Mouse (Mus musculus): Measurements from ENCODE around the gene Spaca4. TPM values are rescaled to one million over a fixed set of nuclear protein-coding genes. Genes with fewer than 3 reads are reported as not detected.

Spaca4 gene
- total RNA-seq, 2 experiments from 2014 or later = not detected

DNA sequence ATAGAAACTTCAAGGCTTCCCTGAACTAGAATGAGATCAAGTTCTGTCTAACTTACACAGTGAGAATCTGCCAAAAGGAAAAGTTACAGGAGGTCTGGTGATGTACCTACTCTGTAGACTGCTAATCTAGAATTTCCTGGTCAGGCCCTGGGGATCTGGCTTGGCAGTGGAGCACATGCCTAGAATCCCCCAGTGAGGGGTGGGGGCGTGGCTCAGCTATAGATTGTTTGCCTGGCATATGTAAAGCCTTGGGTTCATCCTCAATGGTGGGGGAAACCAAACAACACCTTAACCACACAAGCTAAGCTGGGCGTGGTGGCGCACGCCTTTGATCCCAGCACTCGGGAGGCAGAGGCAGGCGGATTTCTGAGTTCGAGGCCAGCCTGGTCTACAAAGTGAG is 27.7 kb downstream of the Spaca4 start:
- DNase-seq = no peak

DNA sequence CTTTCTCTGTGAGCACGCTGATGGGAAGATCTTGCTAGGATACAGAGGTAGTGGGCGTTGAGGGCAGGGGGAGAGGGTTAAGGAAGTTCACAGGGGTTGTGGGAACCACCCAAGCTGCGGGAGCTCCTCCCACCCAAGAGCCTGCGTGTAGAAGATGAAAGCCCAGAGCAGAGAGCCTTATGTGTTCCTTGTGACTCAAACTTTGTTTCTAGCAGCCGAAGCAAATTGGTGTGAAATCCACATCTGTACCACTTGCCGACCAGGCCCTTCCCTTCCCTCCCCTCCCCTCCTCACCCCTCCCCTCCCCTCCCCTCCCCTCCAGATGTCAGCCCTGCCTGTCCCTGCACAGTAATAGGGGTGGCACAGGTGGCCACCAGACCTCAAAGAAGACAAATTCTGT is 30.5 kb downstream of the Spaca4 start:
- no peak for DNase-seq

DNA sequence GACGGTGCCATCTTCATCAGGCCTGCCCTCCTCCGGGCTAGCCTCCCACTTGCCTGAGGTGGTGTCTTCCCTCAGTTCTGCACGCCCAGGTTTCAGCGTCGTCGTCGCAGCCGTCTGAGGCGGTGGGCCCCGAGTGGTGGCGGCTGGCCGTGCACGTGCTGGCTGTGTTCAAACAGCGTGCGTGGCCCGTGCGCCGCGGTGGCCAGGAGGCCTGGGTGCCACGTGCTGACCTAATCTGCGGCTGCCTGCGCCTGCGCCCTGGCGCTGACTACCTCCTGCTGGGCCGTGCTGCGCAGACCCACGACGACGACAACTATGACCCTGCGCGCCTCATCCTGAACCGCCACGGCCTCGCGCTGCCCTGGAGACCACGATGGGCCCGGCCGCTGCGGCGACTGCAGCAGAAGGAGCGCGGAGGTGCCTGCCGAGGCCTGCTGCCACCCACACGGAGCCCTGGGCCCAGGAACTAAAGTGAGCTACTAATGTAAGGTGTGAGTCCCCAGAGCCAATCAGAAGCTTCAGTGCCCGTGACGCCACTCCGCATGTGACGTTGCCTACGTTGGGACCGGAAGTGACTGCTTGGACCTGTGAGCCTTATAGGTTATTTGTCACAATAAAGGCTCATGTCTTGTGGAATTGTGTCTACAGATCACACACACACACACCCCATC is 31.6 kb downstream of the Spaca4 start, which contains the start of gene Sec1:
TSS of gene Sec1 (minus strand) at position 482 of the 671 bp plus-strand sequence.
- DNase-seq = no peak

DNA sequence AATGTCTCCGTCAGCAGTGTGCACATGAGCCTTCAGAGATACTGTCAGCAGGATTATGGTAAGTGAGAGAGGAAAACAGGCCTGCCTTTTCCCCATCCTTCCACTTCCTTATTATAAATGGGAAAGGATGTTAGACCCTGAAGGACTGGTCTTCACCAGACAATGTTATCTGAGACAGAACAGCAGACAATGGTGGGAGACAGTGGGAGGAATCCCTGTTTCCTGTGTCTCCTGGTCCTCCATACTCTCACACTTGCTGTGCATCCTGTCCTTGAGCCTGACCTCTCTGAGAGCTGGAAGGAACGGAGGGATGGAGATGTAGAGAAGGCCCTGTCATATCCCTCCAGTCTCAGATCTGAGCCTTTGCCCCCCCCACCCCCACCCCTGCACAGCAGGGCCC is 33.2 kb downstream of the Spaca4 start:
- no peak for DNase-seq

DNA sequence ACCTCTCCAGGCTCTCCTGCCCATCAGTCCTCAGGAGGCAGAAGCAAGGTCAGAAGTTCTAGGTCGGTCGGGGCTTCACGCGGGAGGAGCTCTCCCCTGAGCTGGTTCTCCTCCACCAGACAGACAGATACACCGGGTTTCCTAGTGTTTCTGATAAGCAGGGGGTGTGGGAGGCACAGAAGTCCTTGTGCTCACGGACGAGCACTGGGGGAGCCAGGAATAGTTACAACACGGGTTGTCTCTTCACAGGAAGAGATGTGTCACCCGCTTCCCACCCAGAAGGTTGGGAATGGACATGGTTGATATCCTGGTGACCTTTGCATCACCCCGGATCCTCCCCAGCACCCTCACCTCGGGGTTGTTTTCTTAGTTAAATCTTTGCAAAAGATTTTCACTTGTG is 35.8 kb downstream of the Spaca4 start:
- peak; percentile 15 for DNase-seq

DNA sequence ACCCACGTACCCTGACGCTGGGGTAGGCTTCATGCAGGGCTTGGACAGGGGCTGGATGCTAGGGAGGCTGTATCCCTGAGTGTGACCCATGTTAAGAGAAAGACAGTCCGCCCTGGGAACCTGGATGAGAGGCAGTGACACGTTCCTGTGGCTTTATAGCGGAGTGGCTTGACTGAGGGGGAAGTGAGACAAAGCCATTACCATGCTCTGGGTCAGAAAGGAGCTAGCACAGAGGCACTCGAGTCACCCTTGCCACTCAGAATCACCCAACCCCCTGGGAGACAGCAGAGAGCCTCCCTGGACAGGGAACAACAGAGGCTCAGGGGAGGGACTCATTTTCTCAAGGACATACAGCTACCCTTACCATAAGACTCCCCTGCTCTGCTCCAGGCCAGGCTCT is 36.5 kb downstream of the Spaca4 start:
- no peak for DNase-seq

DNA sequence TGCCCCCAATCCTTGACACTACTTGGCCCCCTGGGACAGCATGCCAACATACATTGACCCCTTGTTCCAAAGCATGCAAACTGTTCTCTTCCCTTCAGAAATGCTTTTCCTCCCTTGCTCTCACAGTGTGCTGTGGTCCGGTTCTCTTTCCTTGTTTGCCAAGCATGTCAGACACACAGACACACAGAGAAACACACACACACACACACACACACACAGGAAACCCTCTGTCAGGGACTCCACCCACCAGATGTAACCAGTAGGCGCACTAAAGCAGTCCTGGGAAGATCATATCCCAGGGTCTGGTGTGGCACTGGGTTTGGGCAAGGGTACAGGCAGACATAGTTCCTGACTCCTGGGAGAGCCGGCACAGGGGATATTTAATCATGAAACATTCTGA is 38.8 kb downstream of the Spaca4 start:
- DNase-seq = peak; percentile 4

DNA sequence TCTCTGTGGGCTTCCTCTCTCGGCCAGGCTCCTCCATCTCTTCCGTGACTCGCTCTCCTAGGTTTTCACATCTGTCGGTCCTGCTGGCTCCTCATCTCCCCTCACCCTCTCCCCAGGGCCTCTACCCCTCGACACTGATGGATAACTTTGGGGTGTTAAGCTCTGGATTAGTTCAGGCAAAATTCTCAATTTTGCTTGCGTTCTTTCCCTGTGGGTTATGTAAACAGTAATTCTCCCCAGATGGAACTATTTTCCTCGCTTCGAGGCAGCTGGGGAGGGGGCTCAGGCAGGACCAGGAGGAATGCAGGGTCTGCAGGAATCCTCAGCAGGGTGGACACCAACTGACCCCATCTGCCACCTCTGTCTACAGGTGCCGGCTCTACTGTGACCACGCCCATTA is 39.8 kb downstream of the Spaca4 start:
- no peak for DNase-seq

DNA sequence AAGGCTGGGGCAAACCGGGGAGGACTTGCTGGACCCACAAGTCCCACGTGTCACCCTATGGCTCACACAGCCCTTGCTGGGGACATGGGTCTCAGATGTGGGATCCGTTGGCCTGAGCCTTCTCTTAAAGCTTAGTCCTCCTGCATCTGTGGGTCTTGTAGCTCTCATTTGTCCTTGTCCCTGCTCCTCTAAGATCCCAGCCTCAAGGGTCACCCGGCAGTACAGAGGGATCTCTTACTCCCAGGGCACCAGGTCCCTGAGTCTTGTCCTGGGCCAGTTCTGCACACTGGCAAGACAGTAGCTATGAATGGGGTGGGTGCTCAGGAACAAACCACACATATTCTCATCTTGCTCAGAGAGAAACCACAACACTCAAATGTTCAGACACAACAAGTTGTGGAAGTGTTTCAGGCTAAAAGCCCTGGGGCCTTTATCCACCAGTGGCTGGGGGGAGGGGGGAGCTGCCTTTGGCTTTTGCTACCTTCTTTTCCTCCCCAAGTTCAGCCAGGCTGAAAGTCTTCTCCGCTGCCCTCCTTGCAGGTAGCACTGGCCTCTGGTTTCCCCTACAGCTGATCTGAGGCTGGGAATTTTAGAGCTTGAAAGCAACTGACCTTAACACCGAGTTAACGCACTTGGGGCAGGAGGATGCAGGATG is 42.1 kb downstream of the Spaca4 start, which contains the start of gene Ntn5:
TSS of gene Ntn5 (plus strand) at position 627 of the 655 bp plus-strand sequence.
- no peak for DNase-seq

DNA sequence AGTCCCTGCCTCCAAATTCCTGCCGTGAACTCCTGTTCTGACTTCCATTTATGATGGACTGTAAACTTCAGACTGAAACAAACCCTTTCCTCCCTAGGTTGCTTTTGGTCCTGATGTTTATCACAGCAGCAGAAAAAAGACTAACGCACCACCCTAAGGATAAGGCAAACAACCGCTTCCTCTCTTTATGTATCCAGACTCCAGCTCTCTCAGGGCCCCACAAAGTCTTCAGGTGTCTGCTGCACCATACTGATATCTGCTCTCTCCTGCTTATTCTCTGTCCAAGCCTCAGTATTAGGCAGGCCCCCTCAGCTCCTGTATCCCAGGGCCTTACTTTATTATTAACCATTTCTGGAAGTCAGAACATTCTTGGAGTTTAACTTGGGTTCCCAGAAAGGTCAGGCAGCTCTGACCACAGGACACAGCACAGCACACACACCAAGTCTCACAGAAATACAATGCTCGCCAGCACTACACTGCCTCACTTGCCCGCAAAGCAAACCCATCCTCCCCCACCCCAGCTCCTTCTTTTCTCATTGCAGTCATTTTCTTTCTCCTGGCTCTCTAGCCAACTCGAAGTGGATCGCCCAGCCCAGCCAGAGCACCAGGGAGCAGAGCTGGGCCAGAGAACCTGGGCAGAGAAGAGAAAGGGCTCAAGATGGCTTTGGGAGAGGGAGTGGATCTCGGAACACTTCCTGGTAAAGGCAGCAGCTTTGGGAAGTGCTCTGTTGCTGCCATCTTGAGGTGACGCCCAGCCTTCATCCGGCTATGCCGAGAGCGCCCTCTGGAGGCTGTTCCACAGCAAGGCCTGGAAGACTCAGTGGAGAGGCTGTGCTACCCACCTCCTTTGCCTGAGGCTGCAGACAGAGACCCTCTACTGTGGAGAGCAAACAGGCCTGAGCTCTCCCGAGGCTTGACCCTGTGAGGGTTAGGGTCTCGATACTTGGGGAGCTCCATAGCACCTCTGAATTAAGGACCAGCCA is 43.2 kb downstream of the Spaca4 start:
- peak; percentile 92 for DNase-seq

DNA sequence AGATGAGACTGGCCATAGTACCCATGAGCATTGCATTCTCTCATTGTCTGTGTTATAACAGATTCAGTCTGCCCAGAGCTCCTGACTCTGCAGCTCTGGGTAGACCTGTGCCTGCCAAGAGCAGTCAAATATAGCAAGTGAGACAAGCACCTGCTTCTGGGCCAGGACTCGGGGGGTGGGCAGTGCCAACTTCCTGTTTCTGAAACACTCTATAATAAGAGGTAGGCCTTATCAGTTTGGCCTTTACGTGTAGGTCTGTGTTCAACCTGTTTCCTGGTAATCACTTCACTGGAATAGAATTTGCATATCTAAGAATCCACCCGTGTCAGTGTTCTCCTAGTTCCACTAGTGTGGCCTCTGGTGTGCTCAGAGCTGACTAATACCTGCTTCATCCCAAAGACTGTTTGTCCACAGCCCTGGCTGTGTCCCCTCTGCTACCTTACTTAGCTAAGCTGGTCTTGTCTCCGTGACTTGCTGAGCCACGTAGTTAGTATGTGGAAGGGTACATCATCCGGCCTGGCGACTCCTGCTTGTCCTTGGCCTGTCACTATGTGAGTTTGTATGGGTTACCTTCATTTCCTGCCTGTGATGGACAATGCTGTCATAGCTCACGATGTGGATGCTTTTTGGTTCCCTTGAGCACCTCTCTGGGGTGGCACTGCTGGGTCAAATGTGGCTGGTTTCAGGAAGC is 44.4 kb downstream of the Spaca4 start:
- DNase-seq = no peak

DNA sequence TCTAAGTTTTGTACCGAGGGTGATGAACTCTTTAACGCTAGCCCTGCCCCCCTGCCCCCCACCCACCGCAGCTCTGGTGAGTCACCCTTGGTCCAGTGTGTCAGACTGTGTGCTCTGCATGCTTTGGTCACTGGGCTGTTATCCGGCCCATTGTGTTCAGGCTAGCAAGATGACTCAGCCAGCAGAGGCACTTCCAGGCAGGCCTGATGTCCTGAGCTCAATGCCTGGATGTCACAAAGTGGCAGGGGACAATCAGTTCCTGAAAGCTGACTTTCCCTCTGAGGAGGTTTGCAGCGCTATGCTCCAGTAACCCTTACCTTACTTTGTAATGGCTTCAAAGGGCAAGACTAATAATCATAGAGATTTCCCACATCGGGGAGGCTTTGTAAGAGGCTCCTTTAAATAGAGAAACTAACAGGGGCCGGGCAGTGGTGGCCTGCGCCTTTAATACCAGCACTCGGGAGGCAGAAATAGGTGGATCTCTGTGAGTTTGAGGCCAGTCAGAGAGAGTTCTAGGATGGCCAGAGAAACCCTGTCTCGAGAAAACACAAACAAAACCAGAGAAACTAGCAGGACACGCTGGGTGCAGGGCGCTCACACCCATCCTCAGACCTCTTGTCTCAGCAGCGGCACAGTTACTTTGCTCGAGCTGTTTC is 45.5 kb downstream of the Spaca4 start:
- peak; percentile 66 for DNase-seq

DNA sequence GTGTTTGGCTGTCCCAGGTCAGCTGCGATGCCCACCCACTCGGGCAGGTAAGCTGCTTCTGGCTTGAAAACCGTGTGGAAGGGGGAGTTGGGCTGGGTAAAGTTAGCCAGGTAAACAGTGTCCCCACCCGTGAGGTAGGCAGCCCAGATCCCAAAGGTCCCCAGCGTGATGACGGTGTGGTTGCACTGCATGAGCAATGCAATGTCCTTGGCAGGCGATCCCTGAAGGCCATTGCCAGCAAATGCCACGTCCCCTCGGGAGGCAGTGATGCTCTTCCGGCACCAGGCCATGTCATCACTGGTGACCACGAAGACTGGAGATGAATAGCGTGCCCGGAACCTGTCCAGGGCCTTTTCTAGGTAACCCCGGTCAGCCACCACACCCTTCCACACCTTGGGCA is 47.1 kb downstream of the Spaca4 start:
- peak; percentile 59 for DNase-seq

DNA sequence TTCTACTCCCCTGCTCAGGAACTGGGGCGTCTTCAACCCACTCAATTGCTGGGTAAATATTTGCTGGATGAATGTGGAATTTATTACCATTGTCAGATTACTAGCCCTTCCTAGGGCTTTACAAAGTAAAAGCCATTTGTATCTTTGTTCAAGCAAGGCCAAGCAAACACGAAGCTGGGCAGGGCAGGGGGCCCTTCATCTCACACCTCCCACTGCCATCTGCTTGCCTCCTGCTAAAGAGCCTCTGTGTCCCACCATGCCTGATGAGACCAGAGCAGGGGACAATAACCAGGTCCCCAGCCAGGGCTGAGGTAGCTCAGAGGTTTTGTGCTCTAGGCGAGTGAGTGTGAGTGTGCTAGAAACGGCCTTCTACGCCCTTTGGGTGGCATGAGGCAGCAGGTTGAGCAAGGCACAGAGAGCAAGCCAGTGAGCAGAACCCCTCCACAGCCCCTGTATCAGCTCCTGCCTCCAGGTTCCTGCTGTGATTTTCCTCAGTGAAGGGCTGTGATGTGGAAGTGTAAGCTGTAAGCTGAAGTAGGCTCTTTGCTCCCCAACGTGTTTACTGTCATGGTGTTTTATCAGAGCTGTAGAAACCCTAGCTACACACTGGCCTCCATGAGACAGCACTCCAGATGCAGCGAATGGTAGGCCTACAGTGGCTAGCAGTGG is 47.9 kb downstream of the Spaca4 start:
- DNase-seq = no peak

Other genes with a start within 250 kb of the Spaca4 start
- gene Tulp2, start 243.9 kb downstream of the Spaca4 start, total RNA-seq (2021) = under 1 TPM; 0.64 to 0.69 TPM
- 10 to 100 TPM; 26.0 to 27.9 TPM for gene Gm45808, start 239.0 kb downstream of the Spaca4 start, total RNA-seq (2021)
- 10 to 100 TPM; 42.4 to 47.3 TPM for gene Dhdh, start 237.0 kb downstream of the Spaca4 start, total RNA-seq (2021)
- gene Nucb1, start 215.4 kb downstream of the Spaca4 start, total RNA-seq (2021) = 100 to 1,000 TPM; 175 to 201 TPM
- 10 to 100 TPM; 28.0 to 48.2 TPM for gene Ppp1r15a, start 199.5 kb downstream of the Spaca4 start, total RNA-seq (2021)
- 1 to 10 TPM; 5.4 to 9.2 TPM for gene Plekha4, start 199.5 kb downstream of the Spaca4 start, total RNA-seq (2021)
- 1 to 10 TPM in 1 of 2 experiments, under 1 TPM in 1; 0.93 to 1.4 TPM for gene Hsd17b14, start 170.9 kb downstream of the Spaca4 start, total RNA-seq (2021)
- 100 to 1,000 TPM; 114 to 118 TPM for gene Bcat2, start 155.7 kb downstream of the Spaca4 start, total RNA-seq (2021)
- gene Fgf21, start 110.3 kb downstream of the Spaca4 start, total RNA-seq (2021) = 10 to 100 TPM in 1 of 2 experiments, 1 to 10 TPM in 1; 1.3 to 21.9 TPM
- gene Fut1, start 108.5 kb downstream of the Spaca4 start, total RNA-seq (2021) = under 1 TPM in 1 of 2 experiments, not detected in 1; 0.21 TPM
- under 1 TPM; 0.39 to 0.73 TPM for gene Izumo1, start 104.0 kb downstream of the Spaca4 start, total RNA-seq (2021)
- 10 to 100 TPM; 35.6 to 37.9 TPM for gene Rasip1, start 98.3 kb downstream of the Spaca4 start, total RNA-seq (2021)
- gene Mamstr, start 85.8 kb downstream of the Spaca4 start, total RNA-seq (2021) = 10 to 100 TPM in 1 of 2 experiments, 1 to 10 TPM in 1; 8.3 to 13.2 TPM
- not detected for gene Fut2, start 59.4 kb downstream of the Spaca4 start, total RNA-seq (2021)
- gene Ntn5, start 41.8 kb downstream of the Spaca4 start, total RNA-seq (2021) = under 1 TPM in 1 of 2 experiments, not detected in 1; 0.39 TPM
- under 1 TPM; 0.21 to 0.30 TPM for gene Sec1, start 31.4 kb downstream of the Spaca4 start, total RNA-seq (2021)
- gene Car11, start 26.0 kb downstream of the Spaca4 start, total RNA-seq (2021) = 10 to 100 TPM in 1 of 2 experiments, 1 to 10 TPM in 1; 7.6 to 14.5 TPM
- gene Dbp, start 20.7 kb downstream of the Spaca4 start, total RNA-seq (2021) = 10 to 100 TPM; 21.4 to 62.3 TPM
- gene Rpl18, start 10.4 kb downstream of the Spaca4 start, total RNA-seq (2021) = 1,000 to 10,000 TPM; 1,029 to 1,042 TPM
- 10 to 100 TPM; 28.0 to 28.8 TPM for gene Sphk2, start 7.8 kb downstream of the Spaca4 start, total RNA-seq (2021)
- under 1 TPM; 0.27 to 0.33 TPM for gene Fam83e, start 4.6 kb downstream of the Spaca4 start, total RNA-seq (2021)
- 1 to 10 TPM; 4.2 to 8.3 TPM for gene Lmtk3, start 57.9 kb upstream of the Spaca4 start, total RNA-seq (2021)
- under 1 TPM; 0.39 to 0.45 TPM for gene Sult2b1, start 58.9 kb upstream of the Spaca4 start, total RNA-seq (2021)
- gene Cyth2, start 88.8 kb upstream of the Spaca4 start, total RNA-seq (2021) = 100 to 1,000 TPM in 1 of 2 experiments, 10 to 100 TPM in 1; 88.5 to 107 TPM
- under 1 TPM; 0.24 to 0.51 TPM for gene Kcnj14, start 99.0 kb upstream of the Spaca4 start, total RNA-seq (2021)
- 10 to 100 TPM; 23.7 to 27.5 TPM for gene Grwd1, start 105.1 kb upstream of the Spaca4 start, total RNA-seq (2021)
- 100 to 1,000 TPM; 126 to 132 TPM for gene Kdelr1, start 147.0 kb upstream of the Spaca4 start, total RNA-seq (2021)
- gene Grin2d, start 152.6 kb upstream of the Spaca4 start, total RNA-seq (2021) = 1 to 10 TPM in 1 of 2 experiments, under 1 TPM in 1; 0.72 to 1.2 TPM
- gene Syngr4, start 170.9 kb upstream of the Spaca4 start, total RNA-seq (2021) = under 1 TPM in 1 of 2 experiments, not detected in 1; 0.30 TPM
- 10 to 100 TPM; 85.8 to 88.1 TPM for gene Tmem143, start 171.1 kb upstream of the Spaca4 start, total RNA-seq (2021)
- gene Emp3, start 195.6 kb upstream of the Spaca4 start, total RNA-seq (2021) = 100 to 1,000 TPM; 156 to 158 TPM
- 1 to 10 TPM; 6.1 to 7.2 TPM for gene Ccdc114, start 198.3 kb upstream of the Spaca4 start, total RNA-seq (2021)